ENCODE assay signal across 23 mouse cellular contexts in the genomic region with DNA sequence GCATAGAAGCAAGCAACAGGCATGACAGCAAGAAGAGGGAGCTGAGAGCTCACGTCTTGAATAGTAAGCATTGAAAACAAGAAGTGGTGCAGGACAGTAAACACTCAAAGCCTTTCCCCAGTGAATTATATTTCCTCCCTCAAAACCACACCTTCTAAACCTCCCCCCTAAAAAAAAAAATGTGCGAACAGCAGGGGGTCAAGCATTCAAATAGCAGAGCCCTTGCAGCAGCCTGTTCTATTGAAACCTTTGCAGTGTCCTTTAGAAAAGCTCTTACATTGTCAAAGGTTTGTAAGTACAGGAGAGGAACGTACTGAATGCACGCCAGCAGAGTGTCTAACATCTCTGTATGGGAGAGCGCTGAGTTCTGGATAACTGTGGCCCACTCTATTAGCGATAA.
DNase-seq lines count a peak whose midpoint lies in the region; ATAC-seq lines count a peak whose summit lies in the region.
"Had no signal": no experiment of that assay in that cellular context is flagged by ENCODE, and none has a peak within 500 bp of the region (broad histone marks: within the 10 kb centered on the region; RNA-seq: fewer than 3 reads in every experiment).

No protein-coding gene starts in this region.

- DNase-seq in embryo, embryonic 10.5 days (ENCODE audit: low spot score) = peak; percentile 39
- DNase-seq in embryo, embryonic 11 days = no peak
- DNase-seq in forebrain, embryonic 14.5 days (ENCODE audit: low spot score) = peak; percentile 39
- DNase-seq in ZHBTc4 (ENCODE audit: low read depth, low spot score) = peak; percentile 70
- no peak for DNase-seq in left cerebral cortex, adult 18-20 months (ENCODE audit: low spot score in 2 of 2)
- no peak for DNase-seq in neural tube, embryonic 10.5 days (ENCODE audit: extremely low spot score, low spot score)
- DNase-seq: adrenal gland, postnatal 10 days; B cell, adult 2 months; cerebellum, adult 11-12 months; cerebellum, adult 9-10 months; cerebellum, postnatal 25 days; gastrocnemius, adult 2 months; gastrocnemius, postnatal 25 days; kidney, adult 2 months had no signal

- ATAC-seq in forebrain, embryonic 14.5 days = no peak
- no peak for ATAC-seq in forebrain, embryonic 16.5 days
- ATAC-seq: CD4-positive, CD25-positive, alpha-beta regulatory T cell, adult 4 months; intestine, embryonic 16.5 days had no signal

- no peaks in the 10 kb centered on the region for H3K36me3 ChIP-seq in forebrain, embryonic 14.5 days (ENCODE audit: control insufficient read depth, insufficient read depth, low read length)
- H3K36me3 ChIP-seq in forebrain, embryonic 16.5 days (ENCODE audit: control insufficient read depth, insufficient read depth) = no peaks in the 10 kb centered on the region
- H3K36me3 ChIP-seq: embryonic facial prominence, embryonic 15.5 days; forebrain, embryonic 10.5 days; heart, embryonic 12.5 days; hindbrain, embryonic 10.5 days; hindbrain, embryonic 15.5 days had no signal

- peaks cover 8% of the 10 kb centered on the region; the same call in 1 of the 2 replicates for H3K4me1 ChIP-seq in forebrain, embryonic 14.5 days (ENCODE audit: control insufficient read depth, insufficient read depth, low read length)
- H3K4me1 ChIP-seq in forebrain, embryonic 16.5 days (replicated peaks; ENCODE audit: control insufficient read depth, insufficient read depth, low read length) = no peaks in the 10 kb centered on the region; the same call in 1 of the 2 replicates
- H3K4me1 ChIP-seq: embryonic facial prominence, embryonic 15.5 days had no signal

- H3K27me3 ChIP-seq in forebrain, embryonic 14.5 days (replicated peaks; ENCODE audit: control insufficient read depth, insufficient read depth, low read length) = no peaks in the 10 kb centered on the region
- H3K27me3 ChIP-seq in forebrain, embryonic 16.5 days (replicated peaks; ENCODE audit: control insufficient read depth, insufficient read depth, low read length) = no peaks in the 10 kb centered on the region
- H3K27me3 ChIP-seq: embryonic facial prominence, embryonic 15.5 days; hindbrain, embryonic 15.5 days had no signal

- no peaks in the 10 kb centered on the region for H3K9me3 ChIP-seq in forebrain, embryonic 14.5 days (replicated peaks; ENCODE audit: control insufficient read depth, low read length)
- no peaks in the 10 kb centered on the region for H3K9me3 ChIP-seq in forebrain, embryonic 16.5 days (ENCODE audit: control insufficient read depth, low read length)
- H3K9me3 ChIP-seq: embryonic facial prominence, embryonic 15.5 days; forebrain, embryonic 10.5 days; heart, embryonic 12.5 days; hindbrain, embryonic 10.5 days; hindbrain, embryonic 15.5 days had no signal

- no peak overlapping the region for H3K4me2 ChIP-seq in forebrain, embryonic 14.5 days (ENCODE audit: low read length)
- H3K4me2 ChIP-seq in forebrain, embryonic 16.5 days (ENCODE audit: low read length) = no peak overlapping the region
- H3K4me2 ChIP-seq: embryonic facial prominence, embryonic 15.5 days; heart, embryonic 12.5 days; hindbrain, embryonic 15.5 days had no signal

- WGBS in forebrain, embryonic 14.5 days = 17% methylated on average over 6 of the region's 6 CpGs
- 14% methylated on average over 6 of the region's 6 CpGs for WGBS in forebrain, embryonic 16.5 days

- H3K9ac ChIP-seq in forebrain, embryonic 14.5 days (ENCODE audit: low read length) = no peak overlapping the region
- H3K9ac ChIP-seq in forebrain, embryonic 16.5 days (replicated peaks; ENCODE audit: low read depth, low read length) = no peak overlapping the region
- H3K9ac ChIP-seq: embryonic facial prominence, embryonic 15.5 days; heart, embryonic 12.5 days; hindbrain, embryonic 15.5 days had no signal

- no peak overlapping the region for H3K27ac ChIP-seq in forebrain, embryonic 14.5 days (ENCODE audit: low read depth, low read length)
- no peak overlapping the region for H3K27ac ChIP-seq in forebrain, embryonic 16.5 days (ENCODE audit: low read length)
- H3K27ac ChIP-seq: embryonic facial prominence, embryonic 15.5 days; forebrain, embryonic 10.5 days; gastrocnemius, adult 2 months; hindbrain, embryonic 10.5 days; hindbrain, embryonic 15.5 days had no signal

- H3K4me3 ChIP-seq in forebrain, embryonic 14.5 days (ENCODE audit: low read depth, low read length) = no peak overlapping the region
- no peak overlapping the region for H3K4me3 ChIP-seq in forebrain, embryonic 16.5 days (replicated peaks; ENCODE audit: low read length)
- H3K4me3 ChIP-seq: embryonic facial prominence, embryonic 15.5 days; erythroblast, embryonic 14.5 days; forebrain, embryonic 10.5 days; gastrocnemius, adult 2 months; heart, embryonic 12.5 days; hindbrain, embryonic 10.5 days; hindbrain, embryonic 15.5 days had no signal

Comparison
In these comparisons a context has a peak if more than half of its experiments do, and no peak if none do; other contexts are left out.
1. DNase-seq: peak in embryo, embryonic 10.5 days (single experiment), forebrain, embryonic 14.5 days (single experiment) and ZHBTc4 (single experiment); none in embryo, embryonic 11 days (single experiment), left cerebral cortex, adult 18-20 months (0 of 2) and neural tube, embryonic 10.5 days (single experiment).